Mouse (Mus musculus) myocyte (in vitro differentiated cells): ENCODE measurements around the gene Stard13. TPM values are rescaled to one million over a fixed set of nuclear protein-coding genes. Genes with fewer than 3 reads are reported as not detected.

ENCODE experiments used
- H3K27me3 ChIP-seq: one replicate; pipeline ENCODE4 v1.6.1; 2011; ENCODE audit not compliant: control insufficient read depth, insufficient read depth, insufficient read length
- H3K36me3 ChIP-seq: one replicate; pipeline ENCODE4 v1.6.1; 2011; ENCODE audit not compliant: control insufficient read depth, insufficient read depth
- H3K4me2 ChIP-seq: one replicate; pipeline ENCODE4 v1.6.1; 2011; ENCODE audit warnings: low read depth, control low read depth
- H3K4me3 ChIP-seq: one replicate; pipeline ENCODE4 v1.5.1; 2011; ENCODE audit warnings: mild to moderate bottlenecking, control low read depth, moderate library complexity
- H3K79me2 ChIP-seq: one replicate; pipeline ENCODE4 v1.6.1; 2011; ENCODE audit not compliant: control insufficient read depth, insufficient read depth
- H3ac ChIP-seq: one replicate; pipeline ENCODE4 v1.6.1; 2011; ENCODE audit not compliant: control insufficient read depth, insufficient read length
- CEBPB ChIP-seq: IDR thresholded peaks from 2 replicates; pipeline ENCODE4 v1.6.1; 2011; ENCODE audit warnings: mild to moderate bottlenecking, moderate library complexity; ENCODE audit not compliant: poor library complexity, insufficient read depth, severe bottlenecking
- E2F4 ChIP-seq: IDR thresholded peaks from one replicate; pipeline ENCODE4 v1.6.1; 2011; ENCODE audit warnings: mild to moderate bottlenecking, control low read depth, moderate library complexity; ENCODE audit not compliant: insufficient read depth
- MAX ChIP-seq: IDR thresholded peaks from one replicate; pipeline ENCODE4 v1.6.1; 2011; ENCODE audit warnings: low read depth, mild to moderate bottlenecking, control low read depth
- MYOD1 ChIP-seq, 3 experiments: IDR thresholded peaks; one replicate each; pipeline ENCODE4 v1.6.1; 2011; ENCODE audit warnings: control low read depth in 2 of 3, low read depth in 2 of 3, mild to moderate bottlenecking in 2 of 3, moderate library complexity in 1 of 3; ENCODE audit not compliant: insufficient read length in 2 of 3, control insufficient read depth in 1 of 3
- MYOG ChIP-seq, 3 experiments: IDR thresholded peaks; one replicate each; pipeline ENCODE4 v1.6.1; 2011; ENCODE audit warnings: control low read depth in 2 of 3, low read depth in 2 of 3, mild to moderate bottlenecking in 2 of 3; ENCODE audit not compliant: insufficient read length in 2 of 3, control insufficient read depth in 1 of 3, insufficient read depth in 1 of 3
- POLR2A ChIP-seq: IDR thresholded peaks from one replicate; pipeline ENCODE4 v1.6.1; 2011; ENCODE audit warnings: low read depth, mild to moderate bottlenecking, control low read depth, moderate library complexity; ENCODE audit not compliant: insufficient read length
- POLR2AphosphoS2 ChIP-seq: IDR thresholded peaks from one replicate; pipeline ENCODE4 v1.6.1; 2011; ENCODE audit warnings: low read depth, control low read depth; ENCODE audit not compliant: insufficient read length
- REST ChIP-seq: IDR thresholded peaks from one replicate; pipeline ENCODE4 v1.6.1; 2011; ENCODE audit warnings: mild to moderate bottlenecking, control low read depth, moderate library complexity; ENCODE audit not compliant: insufficient read depth, insufficient read length
- SRF ChIP-seq: IDR thresholded peaks from one replicate; pipeline ENCODE4 v1.6.1; 2011; ENCODE audit warnings: low read depth; ENCODE audit not compliant: control insufficient read depth, insufficient read length
- TCF12 ChIP-seq: IDR thresholded peaks from one replicate; pipeline ENCODE4 v1.6.1; 2011; ENCODE audit warnings: mild to moderate bottlenecking, control low read depth; ENCODE audit not compliant: poor library complexity, insufficient read depth, severe bottlenecking
- TCF3 ChIP-seq: IDR thresholded peaks from one replicate; pipeline ENCODE4 v1.6.1; 2011; ENCODE audit warnings: low read depth, control low read depth; ENCODE audit not compliant: insufficient read length
- USF1 ChIP-seq: IDR thresholded peaks from one replicate; pipeline ENCODE4 v1.6.1; 2011; ENCODE audit warnings: low read depth, mild to moderate bottlenecking, control low read depth, moderate library complexity
- polyA plus RNA-seq: library from polyadenylated mRNA; unstranded; fragments of >200 nt; fragmentation: generic; extraction: Trizol; gene quantifications from one replicate; pipeline ENCODE4 v1.2.1, GENCODE M21; 2012; ENCODE audit warnings: missing spikeins

The Stard13 gene
- polyA plus RNA-seq, 1 experiment, result 15.2 TPM

- Histone ChIP-seq H3ac (peak overlapping the region; percentile 61), H3K4me2 (peak overlapping the region; percentile 74), H3K79me2 (peaks cover 56% of the 10 kb centered on the region), H3K27me3 (no peaks in the 10 kb centered on the region), H3K36me3 (peaks cover 6% of the 10 kb centered on the region), H3K4me3 (peak overlapping the region; percentile 76)
- TF ChIP-seq REST (no peak), TCF12 (no peak), TCF3 (no peak), POLR2AphosphoS2 (no peak), CEBPB (no peak), POLR2A (no peak), E2F4 (no peak), MYOG (IDR thresholded peaks at IDR 0.05; ENCODE audit: control insufficient read depth in 1 of 3, insufficient read depth in 1 of 3, insufficient read length in 2 of 3, low read depth in 2 of 3) (no peak), SRF (no peak), MYOD1 (IDR thresholded peaks at IDR 0.05; ENCODE audit: control insufficient read depth in 1 of 3, insufficient read length in 2 of 3, low read depth in 2 of 3) (no peak), MAX (no peak), USF1 (no peak)
Measured at GRCm38 (mm10) chr5:151189321-151189720, 44.3 kb downstream of the Stard13 start.

GRCm38 (mm10) chr5:151188659-151189058, 45.0 kb downstream of the Stard13 start:
- TF ChIP-seq CEBPB (no peak), MAX (no peak), MYOG (IDR thresholded peaks at IDR 0.05; ENCODE audit: control insufficient read depth in 1 of 3, insufficient read depth in 1 of 3, insufficient read length in 2 of 3, low read depth in 2 of 3) (no peak), TCF3 (no peak), TCF12 (no peak), REST (no peak), MYOD1 (IDR thresholded peaks at IDR 0.05; ENCODE audit: control insufficient read depth in 1 of 3, insufficient read length in 2 of 3, low read depth in 2 of 3) (no peak), USF1 (no peak), POLR2A (no peak), E2F4 (no peak), POLR2AphosphoS2 (no peak), SRF (no peak)
- Histone ChIP-seq H3K4me3 (peak overlapping the region; percentile 76), H3K27me3 (no peaks in the 10 kb centered on the region), H3K79me2 (peaks cover 63% of the 10 kb centered on the region), H3ac (no peak overlapping the region), H3K4me2 (peak overlapping the region; percentile 74), H3K36me3 (peaks cover 6% of the 10 kb centered on the region)

GRCm38 (mm10) chr5:151187336-151187735, 46.3 kb downstream of the Stard13 start:
- H3K36me3 ChIP-seq, result peaks cover 6% of the 10 kb centered on the region
- H3ac ChIP-seq, result no peak overlapping the region
- H3K4me3 ChIP-seq, result peak overlapping the region; percentile 76
- peak overlapping the region; percentile 74 for H3K4me2 ChIP-seq
- H3K79me2 ChIP-seq, result peaks cover 76% of the 10 kb centered on the region
- no peak for TF ChIP-seq USF1
- H3K27me3 ChIP-seq, result no peaks in the 10 kb centered on the region

GRCm38 (mm10) chr5:151185286-151185856, 48.3 kb downstream of the Stard13 start:
- no peaks in the 10 kb centered on the region for H3K27me3 ChIP-seq
- peak overlapping the region; percentile 8 for H3K4me3 ChIP-seq
- peaks cover 96% of the 10 kb centered on the region for H3K79me2 ChIP-seq
- peaks cover 14% of the 10 kb centered on the region for H3K36me3 ChIP-seq
- no peak overlapping the region for H3ac ChIP-seq
- TF ChIP-seq SRF, result no peak
- TF ChIP-seq POLR2A, result peak; percentile 7
- H3K4me2 ChIP-seq, result peak overlapping the region; percentile 74

GRCm38 (mm10) chr5:151183656-151184240, 49.9 kb downstream of the Stard13 start:
- TF ChIP-seq USF1, result no peak
- TF ChIP-seq CEBPB, result no peak
- no peak for TF ChIP-seq TCF12
- no peak for TF ChIP-seq POLR2A
- TF ChIP-seq E2F4, result no peak
- no peak for TF ChIP-seq MYOD1 (IDR thresholded peaks at IDR 0.05; ENCODE audit: control insufficient read depth in 1 of 3, insufficient read length in 2 of 3, low read depth in 2 of 3)
- no peak for TF ChIP-seq REST
- no peak for TF ChIP-seq TCF3
- no peak for TF ChIP-seq MAX
- TF ChIP-seq POLR2AphosphoS2, result no peak
- no peak for TF ChIP-seq MYOG (IDR thresholded peaks at IDR 0.05; ENCODE audit: control insufficient read depth in 1 of 3, insufficient read depth in 1 of 3, insufficient read length in 2 of 3, low read depth in 2 of 3)
- no peak for TF ChIP-seq SRF
- H3K4me3 ChIP-seq, result no peak overlapping the region
- peaks cover 100% of the 10 kb centered on the region for H3K79me2 ChIP-seq
- H3K4me2 ChIP-seq, result no peak overlapping the region
- no peak overlapping the region for H3ac ChIP-seq
- H3K27me3 ChIP-seq, result no peaks in the 10 kb centered on the region
- peaks cover 24% of the 10 kb centered on the region for H3K36me3 ChIP-seq
